Mouse (Mus musculus) liver, adult 2 months (tissue): ENCODE data around the gene Pa2g4.

Experiments
- CTCF ChIP-seq: fragments of 200-500 bp; IDR thresholded peaks from 2 replicates; pipeline ENCODE4 v1.5.1; 2011; ENCODE audit warnings: low read depth, low read length, control low read depth
- POLR2A ChIP-seq: fragments of 200-500 bp; IDR thresholded peaks from 2 replicates; pipeline ENCODE4 v1.6.1; 2011; ENCODE audit warnings: low read length, control low read depth; ENCODE audit not compliant: insufficient read depth; ENCODE audit errors: extremely low read depth

- no peak for TF ChIP-seq CTCF
- TF ChIP-seq POLR2A: no peak
Measured at GRCm38 (mm10) chr10:128584386-128584785, 18.6 kb upstream of the Pa2g4 start.
